Mouse (Mus musculus): ENCODE measurements around the gene Numa1.
"Not testable (repeated sequence)": the region's sequence is repeated elsewhere in the genome, so short reads cannot be mapped to it uniquely, and the experiment has no call there.

The Numa1 gene

GRCm38 (mm10) chr7:101933751-101934240, at the start of gene Numa1, which contains the start of gene Lrrc51:
Gene Numa1 (plus strand): TSS chr7:101934111.
Gene Lrrc51 (minus strand): TSS chr7:101933895.
- peak; percentile 98 for DNase-seq

- DNase-seq = no peak
Observed at GRCm38 (mm10) chr7:101884160-101884559, 49.8 kb upstream of the Numa1 start.

GRCm38 (mm10) chr7:101886274-101886673, 47.6 kb upstream of the Numa1 start:
- no peak for DNase-seq

- DNase-seq = no peak
Observed at GRCm38 (mm10) chr7:101888460-101888859, 45.5 kb upstream of the Numa1 start.

GRCm38 (mm10) chr7:101895695-101896094, 38.2 kb upstream of the Numa1 start:
- DNase-seq = no peak

GRCm38 (mm10) chr7:101896104-101897066, 37.5 kb upstream of the Numa1 start:
- DNase-seq = peak; percentile 99

GRCm38 (mm10) chr7:101900331-101901097, 33.4 kb upstream of the Numa1 start:
- no peak for DNase-seq

- DNase-seq = no peak
Observed at GRCm38 (mm10) chr7:101901969-101902368, 31.9 kb upstream of the Numa1 start.

- DNase-seq = no peak
Observed at GRCm38 (mm10) chr7:101902846-101903245, 31.1 kb upstream of the Numa1 start.

GRCm38 (mm10) chr7:101905561-101906286, 28.2 kb upstream of the Numa1 start, which contains the start of gene Lamtor1:
Gene Lamtor1 (plus strand): TSS chr7:101905904.
- DNase-seq = peak; percentile 100

GRCm38 (mm10) chr7:101906287-101906681, 27.6 kb upstream of the Numa1 start, which contains the start of gene Tomt:
Gene Tomt (minus strand): TSS chr7:101906359.
- DNase-seq = no peak

GRCm38 (mm10) chr7:101906696-101907095, 27.2 kb upstream of the Numa1 start:
- DNase-seq = no peak

- peak in 1 of 2 experiments; percentile 34 for DNase-seq
Observed at GRCm38 (mm10) chr7:101908367-101908766, 25.5 kb upstream of the Numa1 start.

GRCm38 (mm10) chr7:101910138-101910537, 23.8 kb upstream of the Numa1 start:
- no peak for DNase-seq

- DNase-seq = no peak
Observed at GRCm38 (mm10) chr7:101911982-101912381, 21.9 kb upstream of the Numa1 start.

GRCm38 (mm10) chr7:101918071-101918470, 15.8 kb upstream of the Numa1 start:
- DNase-seq = peak in 1 of 2 experiments; percentile 73

GRCm38 (mm10) chr7:101925892-101926291, 8.0 kb upstream of the Numa1 start:
- DNase-seq = not testable (repeated sequence)

GRCm38 (mm10) chr7:101928093-101928492, 5.8 kb upstream of the Numa1 start:
- no peak for DNase-seq

- no peak for DNase-seq
Observed at GRCm38 (mm10) chr7:101932551-101932950, 1.4 kb upstream of the Numa1 start.

- DNase-seq = no peak
Observed at GRCm38 (mm10) chr7:101933300-101933699, 611 bp upstream of the Numa1 start.

GRCm38 (mm10) chr7:101935957-101936356, 2.0 kb downstream of the Numa1 start:
- DNase-seq = no peak

GRCm38 (mm10) chr7:101936996-101937395, 3.1 kb downstream of the Numa1 start:
- DNase-seq = no peak

All from kidney, adult 8-10 months (tissue).